ENCODE assay signal across 8 mouse cellular contexts in the genomic region with DNA sequence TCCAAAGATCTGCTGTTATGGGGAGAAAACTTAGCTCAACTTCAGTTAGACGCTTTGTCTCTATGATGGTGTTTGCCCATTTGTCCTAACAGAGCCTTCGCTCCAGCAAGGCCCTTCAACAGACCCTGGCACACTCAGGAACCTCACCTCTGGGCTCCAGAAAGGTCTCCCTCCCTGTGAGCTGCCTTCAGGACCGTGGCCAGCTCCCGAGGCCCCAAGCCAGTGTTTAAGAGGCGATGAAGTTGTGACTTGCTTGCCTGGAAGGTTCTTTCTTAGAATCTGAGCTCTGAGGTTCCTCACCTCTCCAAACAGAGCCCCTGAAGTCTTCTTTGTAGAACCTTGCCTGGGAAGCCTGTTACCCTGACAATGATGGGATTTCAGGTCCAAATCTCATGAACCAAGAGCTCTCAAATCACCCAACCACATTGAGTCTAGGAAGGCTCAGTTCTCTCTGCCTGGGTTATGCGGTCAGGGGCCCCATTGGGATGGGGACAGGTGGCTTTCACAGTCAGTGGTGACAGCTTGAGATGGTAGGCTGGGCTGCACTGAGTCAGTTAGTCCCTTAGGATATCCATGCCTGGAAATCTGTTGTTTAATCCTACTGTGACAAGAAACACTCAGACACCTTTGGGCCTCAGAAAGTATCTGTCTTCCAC. TPM values are rescaled to one million over a fixed set of nuclear protein-coding genes. Genes with fewer than 3 reads are reported as not detected.
DNase-seq lines count a peak whose midpoint lies in the region; ATAC-seq lines count a peak whose summit lies in the region.

No protein-coding gene starts in this region.

- no peaks in the 10 kb centered on the region for H3K9me3 ChIP-seq in hindbrain, embryonic 14.5 days (ENCODE audit: control insufficient read depth, low read length)
- H3K9me3 ChIP-seq in neural tube, embryonic 15.5 days (replicated peaks): no peaks in the 10 kb centered on the region

- peak overlapping the region; percentile 94; the same call in 1 of the 2 replicates for H3K9ac ChIP-seq in hindbrain, embryonic 14.5 days
- H3K9ac ChIP-seq in neural tube, embryonic 15.5 days (replicated peaks): 0 out of 2 replicates have a peak overlapping the region, but pooled peaks have one; percentile 92

- H3K4me2 ChIP-seq in hindbrain, embryonic 14.5 days (replicated peaks): peak overlapping the region; percentile 79
- peak overlapping the region; percentile 79 for H3K4me2 ChIP-seq in neural tube, embryonic 15.5 days

- H3K36me3 ChIP-seq in hindbrain, embryonic 14.5 days (replicated peaks; ENCODE audit: control insufficient read depth, insufficient read depth): peaks cover 4% of the 10 kb centered on the region; the same call in 1 of the 2 replicates
- H3K36me3 ChIP-seq in neural tube, embryonic 15.5 days: no peaks in the 10 kb centered on the region

- no peaks in the 10 kb centered on the region for H3K27me3 ChIP-seq in hindbrain, embryonic 14.5 days (ENCODE audit: control insufficient read depth, insufficient read depth, low read length)
- H3K27me3 ChIP-seq in neural tube, embryonic 15.5 days (replicated peaks): no peaks in the 10 kb centered on the region

- DNase-seq in cerebellum, adult 8-10 months: peak; percentile 33
- DNase-seq in cerebellum, postnatal 36 days: no peak
- peak; percentile 71 for DNase-seq in testis, postnatal 10 days (ENCODE audit: low spot score)
- DNase-seq in testis, postnatal 14 days (ENCODE audit: low spot score): no peak
- DNase-seq in hindbrain, embryonic 14.5 days (ENCODE audit: low spot score): no peak
- DNase-seq in frontal cortex, postnatal 10 days (ENCODE audit: low spot score in 2 of 2): no peak

- WGBS in hindbrain, embryonic 14.5 days: 45% methylated on average over 6 of the region's 6 CpGs
- 50% methylated on average over 6 of the region's 6 CpGs for WGBS in neural tube, embryonic 15.5 days

- peaks cover 36% of the 10 kb centered on the region for H3K4me1 ChIP-seq in hindbrain, embryonic 14.5 days (replicated peaks; ENCODE audit: control insufficient read depth, insufficient read depth, low read length)
- H3K4me1 ChIP-seq in neural tube, embryonic 15.5 days: peaks cover 50% of the 10 kb centered on the region

- no peak overlapping the region for H3K27ac ChIP-seq in hindbrain, embryonic 14.5 days
- no peak overlapping the region for H3K27ac ChIP-seq in neural tube, embryonic 15.5 days (replicated peaks)

- peak overlapping the region; percentile 79 for H3K4me3 ChIP-seq in hindbrain, embryonic 14.5 days (replicated peaks; ENCODE audit: low read length)
- H3K4me3 ChIP-seq in neural tube, embryonic 15.5 days (replicated peaks): peak overlapping the region; percentile 79

- ATAC-seq in hindbrain, embryonic 14.5 days (ENCODE audit: low FRiP score): no peak
- no peak for ATAC-seq in neural tube, embryonic 15.5 days (ENCODE audit: low FRiP score)
- ATAC-seq in frontal cortex, adult (ENCODE audit: low TSS enrichment): no peak

RNA-seq across cellular contexts. Expression of gene Olfm1, which starts 2.3 kb away (rescaled TPM):
- 377 and 395 TPM in 2 replicates for polyA plus RNA-seq in hindbrain, embryonic 14.5 days (2014; fragmentation: Nextera tagmentation; extraction: Ambion mirVana)
- 296 and 363 TPM in 2 replicates for polyA plus RNA-seq in neural tube, embryonic 15.5 days (2015; fragmentation: Nextera tagmentation; extraction: Ambion mirVana)

Comparison
In these comparisons a context has a peak if more than half of its experiments do, and no peak if none do; other contexts are left out.
1. DNase-seq: peak in cerebellum, adult 8-10 months (single experiment) and testis, postnatal 10 days (single experiment); none in cerebellum, postnatal 36 days (0 of 2), testis, postnatal 14 days (single experiment), hindbrain, embryonic 14.5 days (single experiment) and frontal cortex, postnatal 10 days (0 of 2).